Mouse (Mus musculus): ENCODE data around the gene Gm5565.

- TF ChIP-seq CTCF (IDR thresholded peaks at IDR 0.05; ENCODE audit: extremely low read depth, insufficient read length, insufficient replicate concordance, low read depth, low read length) (peak; percentile 15; the same call in 1 of the 2 replicates), POLR2A (IDR thresholded peaks at IDR 0.05; ENCODE audit: low read depth, low read length) (no peak)
These were observed 12.4 kb downstream of the Gm5565 start for GRCm38 (mm10) chr5:146147903-146148302.

Measured in small intestine, adult 2 months (tissue).